10 mouse cellular contexts compared by ENCODE assay signal in the genomic region with DNA sequence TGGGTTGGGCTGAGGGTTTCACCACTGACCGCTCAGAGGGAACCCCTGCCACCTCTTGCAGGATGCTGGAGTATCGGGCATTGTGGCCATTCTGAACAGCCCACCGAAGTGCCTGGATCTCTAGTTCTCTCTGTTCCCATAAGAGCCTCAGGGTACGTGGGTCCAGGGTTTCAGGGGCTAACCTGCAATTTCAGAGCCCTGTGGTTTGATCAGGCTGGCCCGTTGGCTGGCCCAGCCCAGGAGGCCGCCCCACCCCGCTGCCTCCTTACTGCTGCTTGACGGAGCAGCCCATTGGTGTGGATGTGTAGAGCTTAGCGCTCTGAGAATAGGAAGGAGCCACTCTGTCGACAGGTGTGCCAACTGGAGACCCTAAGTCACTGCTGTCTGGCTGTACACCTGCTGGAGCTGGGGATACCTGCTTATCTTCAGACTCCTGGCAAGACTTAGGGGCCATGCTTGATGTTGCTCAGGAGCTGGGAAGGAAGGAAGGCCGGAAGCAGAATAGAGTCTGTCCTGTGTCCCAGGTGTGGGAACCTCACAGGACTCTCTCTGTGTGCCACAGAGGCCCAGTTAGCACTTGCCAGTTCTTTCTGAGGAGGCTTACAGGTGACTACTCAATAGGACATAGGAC. TPM values are rescaled to one million over a fixed set of nuclear protein-coding genes. Genes with fewer than 3 reads are reported as not detected.
DNase-seq lines count a peak whose midpoint lies in the region; ATAC-seq lines count a peak whose summit lies in the region.
"Had no signal": no experiment of that assay in that cellular context is flagged by ENCODE, and none has a peak within 500 bp of the region (broad histone marks: within the 10 kb centered on the region; RNA-seq: fewer than 3 reads in every experiment).

A gene (minus strand): TSS at position 476 of the 631 bp plus-strand sequence.

- H3K4me2 ChIP-seq in kidney, embryonic 14.5 days (replicated peaks; ENCODE audit: low read depth, low read length) = peak within 1 kb of the TSS; percentile 73
- peak within 1 kb of the TSS; percentile 69 for H3K4me2 ChIP-seq in embryonic facial prominence, embryonic 14.5 days (ENCODE audit: low read depth, low read length)
- H3K4me2 ChIP-seq in intestine, embryonic 16.5 days (ENCODE audit: low read depth, low read length) = peak within 1 kb of the TSS; percentile 91
- H3K4me2 ChIP-seq in neural tube, embryonic 12.5 days (replicated peaks) = peak within 1 kb of the TSS; percentile 95

- peaks cover 23% of the 10 kb centered on the region for H3K4me1 ChIP-seq in kidney, embryonic 14.5 days (ENCODE audit: control insufficient read depth, insufficient read depth, low read length)
- H3K4me1 ChIP-seq in embryonic facial prominence, embryonic 14.5 days (ENCODE audit: control insufficient read depth, insufficient read depth, low read length) = peaks cover 2% of the 10 kb centered on the region; the same call in 1 of the 2 replicates
- H3K4me1 ChIP-seq in intestine, embryonic 16.5 days (ENCODE audit: control insufficient read depth, insufficient read depth, low read length) = peaks cover 58% of the 10 kb centered on the region
- peaks cover 32% of the 10 kb centered on the region for H3K4me1 ChIP-seq in neural tube, embryonic 12.5 days

- peak within 1 kb of the TSS; percentile 98 for H3K27ac ChIP-seq in kidney, embryonic 14.5 days (ENCODE audit: low read depth, low read length)
- H3K27ac ChIP-seq in embryonic facial prominence, embryonic 14.5 days (replicated peaks; ENCODE audit: low read depth, low read length) = peak within 1 kb of the TSS; percentile 86
- peak within 1 kb of the TSS; percentile 97 for H3K27ac ChIP-seq in intestine, embryonic 16.5 days (ENCODE audit: low read length)
- H3K27ac ChIP-seq in neural tube, embryonic 12.5 days = peak within 1 kb of the TSS; percentile 89

- H3K27me3 ChIP-seq in kidney, embryonic 14.5 days (ENCODE audit: control insufficient read depth, insufficient read depth, low read length) = no peaks in the 10 kb centered on the region
- no peaks in the 10 kb centered on the region for H3K27me3 ChIP-seq in embryonic facial prominence, embryonic 14.5 days (replicated peaks; ENCODE audit: control insufficient read depth, insufficient read depth, low read length)
- H3K27me3 ChIP-seq in intestine, embryonic 16.5 days (replicated peaks; ENCODE audit: control insufficient read depth, insufficient read depth, low read length) = no peaks in the 10 kb centered on the region
- H3K27me3 ChIP-seq in neural tube, embryonic 12.5 days (replicated peaks) = no peaks in the 10 kb centered on the region

- H3K9me3 ChIP-seq in kidney, embryonic 14.5 days (ENCODE audit: control insufficient read depth, low read length) = no peaks in the 10 kb centered on the region
- H3K9me3 ChIP-seq in embryonic facial prominence, embryonic 14.5 days (ENCODE audit: control insufficient read depth, low read length) = no peaks in the 10 kb centered on the region
- no peaks in the 10 kb centered on the region for H3K9me3 ChIP-seq in intestine, embryonic 16.5 days (ENCODE audit: control insufficient read depth, low read length)
- H3K9me3 ChIP-seq in neural tube, embryonic 12.5 days = no peaks in the 10 kb centered on the region

- H3K4me3 ChIP-seq in kidney, embryonic 14.5 days (ENCODE audit: low read length) = peak within 1 kb of the TSS; percentile 63
- H3K4me3 ChIP-seq in embryonic facial prominence, embryonic 14.5 days (ENCODE audit: low read depth, low read length) = peak within 1 kb of the TSS; percentile 54
- peak within 1 kb of the TSS; percentile 74 for H3K4me3 ChIP-seq in intestine, embryonic 16.5 days (ENCODE audit: low read length)
- H3K4me3 ChIP-seq in neural tube, embryonic 12.5 days = peak within 1 kb of the TSS; percentile 76

- peaks cover 12% of the 10 kb centered on the region; the same call in 1 of the 2 replicates for H3K36me3 ChIP-seq in kidney, embryonic 14.5 days (ENCODE audit: control insufficient read depth, insufficient read depth, low read length)
- H3K36me3 ChIP-seq in embryonic facial prominence, embryonic 14.5 days (ENCODE audit: control insufficient read depth, insufficient read depth, low read length) = 0 out of 2 replicates have a peak, but pooled peaks cover 8% of the 10 kb centered on the region
- peaks cover 3% of the 10 kb centered on the region; the same call in 1 of the 2 replicates for H3K36me3 ChIP-seq in intestine, embryonic 16.5 days (ENCODE audit: control insufficient read depth, insufficient read depth, low read length)
- peaks cover 17% of the 10 kb centered on the region for H3K36me3 ChIP-seq in neural tube, embryonic 12.5 days

- ATAC-seq in kidney, embryonic 14.5 days (ENCODE audit: low FRiP score, low TSS enrichment) = no peak
- no peak for ATAC-seq in embryonic facial prominence, embryonic 14.5 days (ENCODE audit: low read depth)
- ATAC-seq in intestine, embryonic 16.5 days = no peak
- no peak for ATAC-seq in neural tube, embryonic 12.5 days (ENCODE audit: low FRiP score, low read depth)

- peak within 1 kb of the TSS; percentile 57 for H3K9ac ChIP-seq in kidney, embryonic 14.5 days (ENCODE audit: low read depth, low read length)
- H3K9ac ChIP-seq in embryonic facial prominence, embryonic 14.5 days (ENCODE audit: low read depth, low read length) = 0 out of 2 replicates have a peak within 1 kb of the TSS, but pooled peaks have one; percentile 71
- peak within 1 kb of the TSS; percentile 79 for H3K9ac ChIP-seq in intestine, embryonic 16.5 days (ENCODE audit: low read depth, low read length)
- H3K9ac ChIP-seq in neural tube, embryonic 12.5 days = peak within 1 kb of the TSS; percentile 71

- intact Hi-C loops in left cerebral cortex, postnatal 10 days (cut with DNase I) = no loop called here

- DNase-seq in kidney, postnatal 25 days = no peak
- no peak for DNase-seq in embryonic facial prominence, embryonic 14.5 days (ENCODE audit: low spot score)
- DNase-seq in adrenal gland, postnatal 14 days = no peak
- DNase-seq in ovary, adult 18-20 months (ENCODE audit: low spot score) = no peak
- no peak for DNase-seq in left cerebral cortex, postnatal 10 days (ENCODE audit: extremely low spot score in 1 of 2, low spot score in 2 of 2)
- DNase-seq: cerebellum, adult 2 months; kidney, adult 9 months had no signal

- WGBS in kidney, embryonic 14.5 days = 92% methylated on average over 11 of the region's 11 CpGs
- 90% methylated on average over 11 of the region's 11 CpGs for WGBS in embryonic facial prominence, embryonic 14.5 days
- 89% methylated on average over 11 of the region's 11 CpGs for WGBS in intestine, embryonic 16.5 days
- 95% methylated on average over 11 of the region's 11 CpGs for WGBS in neural tube, embryonic 12.5 days

RNA-seq across cellular contexts. Expression of the gene that starts here (rescaled TPM):
- polyA plus RNA-seq in kidney, embryonic 14.5 days (2014; fragmentation: Nextera tagmentation; extraction: Ambion mirVana) = 3.3 and 3.4 TPM in 2 replicates
- 1.3 and 1.5 TPM in 2 replicates for polyA plus RNA-seq in embryonic facial prominence, embryonic 14.5 days (2014; fragmentation: Nextera tagmentation; extraction: Ambion mirVana)
- 4.0 TPM in 2 replicates for polyA plus RNA-seq in intestine, embryonic 16.5 days (2015; fragmentation: Nextera tagmentation; extraction: Ambion mirVana)
- 2.5 and 3.8 TPM in 2 replicates for polyA plus RNA-seq in neural tube, embryonic 12.5 days (2016; fragmentation: Nextera tagmentation; extraction: Ambion mirVana)
- total RNA-seq in adrenal gland, postnatal 14 days (2021) = 0.26 and 0.34 TPM in 2 replicates
- total RNA-seq in left cerebral cortex, postnatal 10 days (2021) = not detected
